Mouse (Mus musculus) cerebellum, adult 2 months (tissue): ENCODE results near the gene Tprg. TPM values are rescaled to one million over a fixed set of nuclear protein-coding genes. Genes with fewer than 3 reads are reported as not detected.

Experiments
- DNase-seq, 2 experiments: peaks; one replicate each; pipeline ENCODE4 v3.0.0; 2021
- H3K27ac ChIP-seq: fragments of 200-500 bp; 2 replicates; pipeline ENCODE4 v1.5.1; 2012; ENCODE audit warnings: low read length, control low read depth, inconsistent platforms; ENCODE audit not compliant: insufficient read depth
- H3K27me3 ChIP-seq: fragments of 200-500 bp; 2 replicates; pipeline ENCODE4 v1.6.1; 2012; ENCODE audit warnings: inconsistent platforms, mild to moderate bottlenecking, low read length, moderate library complexity; ENCODE audit not compliant: control insufficient read depth, insufficient read depth
- H3K4me1 ChIP-seq: fragments of 200-500 bp; 2 replicates; pipeline ENCODE4 v1.6.1; 2011; ENCODE audit warnings: low read length; ENCODE audit not compliant: control insufficient read depth, insufficient read depth
- H3K4me3 ChIP-seq: fragments of 200-500 bp; replicated peaks from 2 replicates; pipeline ENCODE3; 2011; ENCODE audit warnings: mild to moderate bottlenecking, low read depth, low read length, control low read depth; ENCODE audit not compliant: insufficient read depth
- CTCF ChIP-seq: fragments of 200-500 bp; IDR thresholded peaks from 2 replicates; pipeline ENCODE4 v1.5.1; 2011; ENCODE audit warnings: low read depth, mild to moderate bottlenecking, control low read depth, low read length, moderate library complexity, borderline replicate concordance; ENCODE audit not compliant: insufficient read depth
- POLR2A ChIP-seq: fragments of 200-500 bp; IDR thresholded peaks from 2 replicates; pipeline ENCODE4 v1.6.1; 2011; ENCODE audit warnings: low read length, control low read depth, borderline replicate concordance; ENCODE audit not compliant: insufficient read depth
- WGBS: fragments of 180-500 bp; shearing (Covaris S2); methylation state at CpG from one replicate; pipeline ENCODE4 v1.1.7; 2018; 5-methylcytosine and 5-hydroxymethylcytosine counted together
- polyA plus RNA-seq: library from polyadenylated mRNA; depleted of rRNA; stranded (reverse); fragments of >200 nt; gene quantifications from 2 replicates; pipeline ENCODE4 v1.2.3, GENCODE M21; 2012

Gene Tprg
- polyA plus RNA-seq, 1 experiment = 0.15 TPM

DNA sequence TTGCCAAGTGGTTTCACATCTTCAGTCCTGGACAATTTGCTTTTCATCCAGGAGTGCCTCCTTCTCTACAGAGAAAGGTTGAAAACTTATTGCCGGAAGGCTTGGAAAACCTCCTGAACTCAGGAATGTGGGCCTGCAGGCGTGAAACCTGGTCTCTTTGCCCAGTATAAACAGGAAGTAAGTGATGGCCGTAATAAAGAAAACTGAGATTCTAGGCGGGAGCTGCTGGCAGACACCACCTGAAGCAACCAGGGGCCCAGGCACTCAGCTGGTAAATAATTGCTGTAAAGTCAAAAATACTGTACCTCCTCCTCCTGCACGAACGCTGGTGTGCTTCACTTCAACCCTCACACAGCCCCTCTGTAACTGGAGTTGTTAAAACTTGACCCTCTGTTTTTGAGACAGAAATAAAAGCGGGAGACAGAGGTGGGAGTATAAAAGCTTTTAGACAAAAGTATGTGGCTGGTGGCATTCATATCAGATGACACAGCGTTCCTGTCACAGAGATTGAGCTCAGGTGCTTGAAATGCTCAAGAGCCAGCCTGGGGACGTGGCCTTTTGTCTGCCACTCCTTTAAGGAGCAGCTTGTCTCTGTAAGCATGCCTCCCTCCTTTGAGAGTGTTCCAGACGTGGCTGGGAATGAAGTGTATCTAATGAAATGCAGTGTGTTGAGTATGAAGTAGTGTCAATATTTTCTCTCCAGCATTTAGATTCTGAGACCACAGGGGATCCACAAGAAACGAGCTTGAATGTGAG, 131.4 kb downstream of the Tprg start:
- no peaks in the 10 kb centered on the region for H3K4me1 ChIP-seq
- DNase-seq = no peak
- no peaks in the 10 kb centered on the region for H3K27me3 ChIP-seq
- no peak overlapping the region for H3K4me3 ChIP-seq
- 61% methylated on average over 11 of the region's 11 CpGs for WGBS
- TF ChIP-seq CTCF = no peak
- TF ChIP-seq POLR2A = no peak
- H3K27ac ChIP-seq = no peak overlapping the region

GRCm38 (mm10) chr16:25422997-25423396, 136.4 kb downstream of the Tprg start:
- Histone ChIP-seq H3K27ac (no peak overlapping the region), H3K4me3 (no peak overlapping the region), H3K27me3 (no peaks in the 10 kb centered on the region), H3K4me1 (no peaks in the 10 kb centered on the region)
- 73% methylated on average over 4 of the region's 4 CpGs for WGBS
- TF ChIP-seq POLR2A (no peak), CTCF (no peak)
- DNase-seq = no peak

DNA sequence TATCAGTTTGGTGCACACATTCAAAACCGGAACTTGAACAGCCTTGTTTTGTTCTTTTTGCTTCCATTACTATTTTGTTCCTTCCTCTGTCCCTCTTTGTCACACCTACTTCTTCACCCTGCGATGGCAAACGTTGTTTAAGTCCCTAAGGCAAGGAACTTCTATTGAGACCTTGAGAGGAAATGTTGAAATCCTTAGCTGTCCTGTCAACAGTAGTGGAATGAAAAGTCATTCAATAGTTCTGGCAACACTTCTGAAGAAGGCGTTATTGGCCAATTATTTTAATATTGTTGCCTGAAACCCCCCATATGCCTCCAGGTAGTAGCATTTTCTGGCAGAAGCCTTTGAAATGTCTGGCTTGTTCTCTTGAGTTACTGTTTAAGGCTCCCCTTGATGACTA, 137.4 kb downstream of the Tprg start:
- TF ChIP-seq POLR2A (no peak), CTCF (no peak)
- WGBS = 89% methylated on average over 4 of the region's 4 CpGs
- Histone ChIP-seq H3K27me3 (no peaks in the 10 kb centered on the region), H3K4me1 (no peaks in the 10 kb centered on the region), H3K27ac (no peak overlapping the region), H3K4me3 (no peak overlapping the region)
- DNase-seq = no peak

DNA sequence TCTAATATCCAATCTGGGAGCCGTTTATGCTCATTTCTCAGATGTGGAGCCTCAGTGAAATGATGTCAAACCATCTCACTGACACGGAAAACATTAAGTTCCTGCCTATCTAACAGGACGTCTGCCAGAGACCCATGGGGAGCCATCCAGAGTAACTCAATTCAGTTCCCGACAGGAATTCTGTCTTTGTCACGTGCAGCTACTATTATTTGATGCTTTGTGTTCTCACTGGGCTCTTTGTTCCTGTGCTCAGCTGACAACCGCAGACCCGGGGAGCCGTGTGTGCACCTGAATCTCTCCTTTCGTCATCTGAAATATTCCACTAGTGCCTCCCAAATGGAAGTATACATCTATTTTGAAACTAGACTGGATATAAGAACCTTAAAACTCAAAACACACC, 138.3 kb downstream of the Tprg start:
- Histone ChIP-seq H3K27ac (no peak overlapping the region), H3K4me3 (no peak overlapping the region), H3K27me3 (no peaks in the 10 kb centered on the region), H3K4me1 (no peaks in the 10 kb centered on the region)
- TF ChIP-seq CTCF (no peak), POLR2A (no peak)
- WGBS = 21% methylated on average over 9 of the region's 9 CpGs
- DNase-seq = no peak

DNA sequence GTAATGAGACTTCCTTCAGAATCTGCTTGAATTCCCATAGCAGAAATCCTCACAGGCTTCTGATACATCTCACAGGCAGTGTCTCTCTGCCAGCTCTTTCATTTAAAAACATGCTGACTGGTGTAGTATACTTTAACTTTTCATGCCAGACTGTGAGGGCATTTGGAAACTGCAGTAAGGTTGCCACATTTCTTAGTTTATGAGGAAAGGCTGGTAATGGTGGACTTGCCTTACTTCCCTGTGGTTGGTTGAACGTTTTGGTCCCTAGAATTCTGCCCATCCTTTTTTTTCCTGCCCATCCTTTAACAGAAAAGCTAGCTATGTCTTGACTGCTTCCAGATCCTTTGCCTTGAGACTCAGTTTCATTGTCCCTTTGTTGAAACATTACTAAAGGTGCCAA, 138.8 kb downstream of the Tprg start:
- 56% methylated on average over 1 of the region's 1 CpGs for WGBS
- Histone ChIP-seq H3K27ac (no peak overlapping the region), H3K27me3 (no peaks in the 10 kb centered on the region), H3K4me3 (no peak overlapping the region), H3K4me1 (no peaks in the 10 kb centered on the region)
- DNase-seq = no peak
- TF ChIP-seq CTCF (no peak), POLR2A (no peak)

GRCm38 (mm10) chr16:25426261-25426660, 139.6 kb downstream of the Tprg start:
- H3K27me3 ChIP-seq = no peaks in the 10 kb centered on the region
- 11% methylated on average over 3 of the region's 3 CpGs for WGBS
- no peak overlapping the region for H3K4me3 ChIP-seq
- TF ChIP-seq POLR2A = no peak
- no peak for TF ChIP-seq CTCF
- no peaks in the 10 kb centered on the region for H3K4me1 ChIP-seq
- no peak for DNase-seq
- no peak overlapping the region for H3K27ac ChIP-seq

DNA sequence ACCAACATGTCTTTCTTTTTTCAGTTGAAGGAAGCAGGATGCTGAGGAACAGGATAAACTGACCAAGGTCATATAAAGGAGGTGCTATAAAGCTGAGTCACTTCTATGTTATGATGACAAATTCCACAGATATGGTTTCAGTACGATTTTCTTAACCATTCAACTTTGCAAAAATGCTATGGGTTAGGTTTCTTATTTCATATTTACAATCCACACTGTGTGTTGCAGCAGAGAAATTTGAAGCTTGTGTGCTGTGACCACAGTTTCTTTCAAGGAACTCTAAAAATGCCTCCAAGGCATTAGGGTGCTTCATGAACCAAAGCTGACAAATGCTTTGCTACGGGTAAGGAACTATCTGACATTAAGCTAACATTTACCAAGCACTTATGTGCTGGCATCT, 153.4 kb downstream of the Tprg start:
- Histone ChIP-seq H3K27ac (no peak overlapping the region), H3K4me3 (no peak overlapping the region), H3K4me1 (no peaks in the 10 kb centered on the region), H3K27me3 (no peaks in the 10 kb centered on the region)
- no peak for DNase-seq
- TF ChIP-seq CTCF = no peak
- no peak for TF ChIP-seq POLR2A
- WGBS = 90% methylated on average over 2 of the region's 2 CpGs

GRCm38 (mm10) chr16:25445580-25445979, 159.0 kb downstream of the Tprg start:
- Histone ChIP-seq H3K27me3 (no peaks in the 10 kb centered on the region), H3K27ac (no peak overlapping the region), H3K4me3 (no peak overlapping the region), H3K4me1 (no peaks in the 10 kb centered on the region)
- DNase-seq = no peak
- WGBS = 23% methylated on average over 7 of the region's 7 CpGs
- TF ChIP-seq CTCF (no peak), POLR2A (no peak)

DNA sequence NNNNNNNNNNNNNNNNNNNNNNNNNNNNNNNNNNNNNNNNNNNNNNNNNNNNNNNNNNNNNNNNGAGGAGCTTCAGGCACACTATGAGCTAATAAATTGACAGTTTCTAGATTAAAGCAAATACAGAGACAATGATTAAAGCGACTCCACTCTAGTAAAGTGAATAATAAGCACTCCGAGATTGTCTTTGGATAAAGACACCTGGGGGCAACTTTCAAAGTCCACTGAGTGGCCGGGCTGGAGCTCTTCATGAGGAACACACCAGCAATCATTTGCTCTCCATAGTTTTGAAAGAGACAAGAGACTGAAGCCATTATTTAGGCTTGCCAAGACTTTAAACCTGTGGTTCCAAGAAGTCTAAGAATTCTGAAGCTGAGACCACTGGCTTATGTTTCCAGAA, 164.9 kb downstream of the Tprg start:
- 74% methylated on average over 3 of the region's 3 CpGs for WGBS

More for the DNA sequence above, 164.9 kb downstream of the Tprg start:
- Histone ChIP-seq H3K4me1 (no peaks in the 10 kb centered on the region), H3K27me3 (no peaks in the 10 kb centered on the region), H3K27ac (no peak overlapping the region), H3K4me3 (no peak overlapping the region)
- DNase-seq = no peak
- TF ChIP-seq POLR2A = no peak
- TF ChIP-seq CTCF = no peak
